Mouse (Mus musculus) CH12.LX (cell line): ENCODE data around the gene Fpr1.

Experiments
- ETS1 ChIP-seq: conservative IDR thresholded peaks from 2 replicates; pipeline ENCODE4 v1.6.1; 2012; ENCODE audit warnings: low read depth, mild to moderate bottlenecking, inconsistent platforms, low read length, improper control_type of control experiment, moderate library complexity
- IRF4 ChIP-seq: IDR thresholded peaks from 2 replicates; pipeline ENCODE4 v1.6.1; 2014; ENCODE audit warnings: low read depth, mild to moderate bottlenecking, inconsistent platforms, low read length, improper control_type of control experiment
- USF2 ChIP-seq: conservative IDR thresholded peaks from 2 replicates; pipeline ENCODE4 v1.6.1; 2011; ENCODE audit warnings: low read depth, low read length, improper control_type of control experiment

DNA sequence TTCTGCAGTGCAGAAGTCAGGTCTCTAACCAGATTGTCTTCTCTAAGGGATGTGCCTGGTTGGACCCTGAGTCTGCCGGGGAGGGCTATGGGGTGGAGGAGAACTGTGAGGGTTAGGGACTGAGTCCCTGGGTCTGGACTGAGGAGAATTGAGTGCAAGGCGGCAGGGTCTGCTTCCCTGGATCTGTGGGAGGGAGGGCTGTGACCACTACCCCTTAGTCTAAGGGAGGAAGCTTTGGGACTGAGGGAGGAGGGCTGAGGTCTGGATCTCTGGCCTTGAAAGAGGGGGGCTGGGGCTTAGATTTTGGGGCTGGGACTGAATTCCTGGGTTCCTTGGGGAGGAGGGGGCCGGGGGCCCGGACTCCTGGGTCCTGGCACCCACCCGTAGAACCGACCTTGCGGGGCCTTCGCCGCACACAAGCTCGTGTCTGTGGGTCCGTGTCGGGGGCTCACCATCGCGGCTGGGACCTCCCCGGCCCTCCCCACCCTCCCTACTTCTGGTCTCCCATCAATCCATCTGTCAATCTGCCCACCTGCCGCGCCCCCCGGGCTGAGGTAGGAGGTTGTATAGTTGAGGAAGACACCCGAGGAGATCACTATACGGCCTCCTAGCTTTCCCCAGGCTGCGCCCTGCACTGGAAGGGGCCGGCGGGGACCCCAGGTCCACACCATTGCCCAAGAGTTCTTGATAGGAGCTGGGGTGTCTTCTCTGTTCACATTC is 53.8 kb downstream of the Fpr1 start:
- TF ChIP-seq ETS1 (no peak), IRF4 (no peak), USF2 (no peak)
